9 mouse cellular contexts compared by ENCODE assay signal in genomic region chr1:121180273-121181030, GRCm38 (mm10).
DNase-seq lines count a peak whose midpoint lies in the region; ATAC-seq lines count a peak whose summit lies in the region.
"Had no signal": no experiment of that assay in that cellular context is flagged by ENCODE, and none has a peak within 500 bp of the region (broad histone marks: within the 10 kb centered on the region; RNA-seq: fewer than 3 reads in every experiment).

No protein-coding gene starts in this region.

- no peak for ATAC-seq in liver, embryonic 12.5 days
- ATAC-seq in kidney, embryonic 14.5 days (ENCODE audit: low FRiP score, low TSS enrichment), result peak; percentile 72; the same call in 1 of the 2 replicates
- no peak; the same call in 1 of the 2 replicates for ATAC-seq in limb, embryonic 11.5 days (ENCODE audit: insufficient number of reproducible peaks, low FRiP score, low TSS enrichment, low read depth)

- no peak overlapping the region for H3K9ac ChIP-seq in liver, embryonic 12.5 days
- H3K9ac ChIP-seq in kidney, embryonic 14.5 days (ENCODE audit: low read depth, low read length), result no peak overlapping the region
- H3K9ac ChIP-seq in limb, embryonic 11.5 days (ENCODE audit: low read length), result no peak overlapping the region

- peak; percentile 64 for DNase-seq in liver
- peak; percentile 92 for DNase-seq in embryo, embryonic 11 days
- DNase-seq in gastrocnemius, postnatal 36 days, result peak; percentile 54 to 67
- peak; percentile 86 for DNase-seq in limb, embryonic 11.5 days (ENCODE audit: low spot score)
- DNase-seq in neural tube, embryonic 10.5 days (ENCODE audit: extremely low spot score, low spot score), result peak; percentile 80
- peak; percentile 56 for DNase-seq in testis, postnatal 14 days (ENCODE audit: low spot score)

- H3K27ac ChIP-seq in liver, embryonic 12.5 days, result no peak overlapping the region
- no peak overlapping the region for H3K27ac ChIP-seq in kidney, embryonic 14.5 days (ENCODE audit: low read depth, low read length)
- no peak overlapping the region for H3K27ac ChIP-seq in limb, embryonic 11.5 days (replicated peaks; ENCODE audit: low read depth, low read length)

- H3K4me3 ChIP-seq in liver, embryonic 12.5 days, result no peak overlapping the region
- no peak overlapping the region for H3K4me3 ChIP-seq in kidney, embryonic 14.5 days (ENCODE audit: low read length)
- H3K4me3 ChIP-seq in limb, embryonic 11.5 days (ENCODE audit: low read depth, low read length), result no peak overlapping the region

- H3K4me1 ChIP-seq in liver, embryonic 12.5 days, result no peaks in the 10 kb centered on the region
- no peaks in the 10 kb centered on the region for H3K4me1 ChIP-seq in kidney, embryonic 14.5 days (ENCODE audit: control insufficient read depth, insufficient read depth, low read length)
- H3K4me1 ChIP-seq in limb, embryonic 11.5 days (ENCODE audit: control insufficient read depth, insufficient read depth, low read length), result no peaks in the 10 kb centered on the region

- no peaks in the 10 kb centered on the region for H3K36me3 ChIP-seq in liver, embryonic 12.5 days
- no peaks in the 10 kb centered on the region for H3K36me3 ChIP-seq in kidney, embryonic 14.5 days (ENCODE audit: control insufficient read depth, insufficient read depth, low read length)
- no peaks in the 10 kb centered on the region for H3K36me3 ChIP-seq in limb, embryonic 11.5 days (ENCODE audit: control insufficient read depth, insufficient read depth, low read length)
- H3K36me3 ChIP-seq: G1E had no signal

- no peaks in the 10 kb centered on the region for H3K9me3 ChIP-seq in liver, embryonic 12.5 days (replicated peaks)
- no peaks in the 10 kb centered on the region for H3K9me3 ChIP-seq in kidney, embryonic 14.5 days (ENCODE audit: control insufficient read depth, low read length)
- no peaks in the 10 kb centered on the region for H3K9me3 ChIP-seq in limb, embryonic 11.5 days (ENCODE audit: control insufficient read depth, low read length)

- no peak overlapping the region for H3K4me2 ChIP-seq in liver, embryonic 12.5 days
- H3K4me2 ChIP-seq in kidney, embryonic 14.5 days (replicated peaks; ENCODE audit: low read depth, low read length), result no peak overlapping the region
- no peak overlapping the region for H3K4me2 ChIP-seq in limb, embryonic 11.5 days (ENCODE audit: low read depth, severe bottlenecking)

- 18% methylated on average over 20 of the region's 20 CpGs for WGBS in liver, embryonic 12.5 days (ENCODE audit: insufficient replicate concordance)
- 12% methylated on average over 20 of the region's 20 CpGs for WGBS in kidney, embryonic 14.5 days
- WGBS in limb, embryonic 11.5 days, result 17% methylated on average over 20 of the region's 20 CpGs

- peaks cover 66% of the 10 kb centered on the region for H3K27me3 ChIP-seq in liver, embryonic 12.5 days (replicated peaks)
- H3K27me3 ChIP-seq in kidney, embryonic 14.5 days (ENCODE audit: control insufficient read depth, insufficient read depth, low read length), result peaks cover 37% of the 10 kb centered on the region
- peaks cover 24% of the 10 kb centered on the region for H3K27me3 ChIP-seq in limb, embryonic 11.5 days (ENCODE audit: control insufficient read depth, insufficient read depth, low read length)

- intact Hi-C loops in gastrocnemius, postnatal 36 days (cut with DNase I), result loop anchor here (10.0 kb wide), 1 partner anchor 224 kb away; no protein-coding TSS in a partner anchor
